Mouse (Mus musculus): ENCODE data around the gene Gm13090.

Gene Gm13090

GRCm38 (mm10) chr4:151089270-151089669, at the start of gene Gm13090:
Gm13090 (plus strand) TSS chr4:151089570.
- 60% methylated on average over 7 of the region's 7 CpGs for WGBS

DNA sequence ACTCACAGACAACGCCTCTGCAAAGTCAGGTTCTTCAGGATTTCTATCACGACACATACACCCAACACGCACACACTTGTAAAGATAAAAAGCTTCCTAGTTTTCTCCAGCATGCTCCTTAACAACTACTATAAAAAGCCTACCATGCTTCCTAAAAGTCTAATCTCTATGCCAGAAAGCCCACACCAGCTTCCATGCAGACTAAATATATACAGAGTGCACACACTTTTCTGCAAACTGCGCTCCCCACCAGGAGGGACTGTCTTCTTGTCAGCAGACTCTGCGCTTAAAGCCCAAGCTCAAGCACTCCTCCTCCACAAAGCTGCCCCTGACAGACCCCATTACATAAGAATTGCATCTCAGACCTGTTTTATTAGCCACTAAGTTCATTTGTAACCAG, 47.9 kb upstream of the Gm13090 start:
- 53% methylated on average over 5 of the region's 5 CpGs for WGBS

- WGBS: 15% methylated on average over 5 of the region's 5 CpGs
Observed at GRCm38 (mm10) chr4:151043281-151043680, 46.1 kb upstream of the Gm13090 start.

- under 1% methylated on average over 79 of the region's 79 CpGs for WGBS
Observed at GRCm38 (mm10) chr4:151044037-151044943, 45.1 kb upstream of the Gm13090 start, which contains the start of gene Per3. Per3 (minus strand) TSS chr4:151044665.

DNA sequence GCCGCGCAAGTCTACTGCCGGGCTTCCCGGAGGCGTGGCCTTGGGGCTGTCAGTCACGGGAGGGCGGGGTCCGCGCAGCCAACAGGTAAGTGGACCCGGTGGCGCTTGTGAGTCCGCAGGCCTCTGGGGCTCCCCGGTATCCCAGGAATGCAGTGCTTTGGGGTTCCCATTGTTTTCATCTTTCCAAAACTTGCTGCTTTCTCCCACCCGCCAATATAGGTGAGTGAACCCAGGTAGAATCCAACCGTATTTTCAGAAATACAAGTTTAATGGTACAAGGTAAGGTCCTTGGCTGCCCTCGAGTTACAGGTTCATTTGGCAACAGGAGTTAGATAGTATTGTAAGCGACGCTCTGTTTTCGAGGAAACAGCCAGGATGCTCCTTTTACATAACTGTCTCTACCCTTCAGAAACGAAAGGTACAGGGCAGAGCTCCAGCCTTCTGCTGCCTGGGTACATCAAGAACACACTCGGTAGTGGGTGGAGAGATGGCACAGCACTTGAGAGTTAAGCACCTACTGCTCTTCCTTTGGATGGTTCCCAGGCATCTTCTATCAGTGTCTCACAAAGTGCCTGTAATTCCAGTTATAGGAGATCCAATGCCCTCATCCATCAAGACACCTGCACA, 44.3 kb upstream of the Gm13090 start:
- 2% methylated on average over 21 of the region's 21 CpGs for WGBS

- 83% methylated on average over 3 of the region's 3 CpGs for WGBS
Observed at GRCm38 (mm10) chr4:151046524-151046923, 42.8 kb upstream of the Gm13090 start.

DNA sequence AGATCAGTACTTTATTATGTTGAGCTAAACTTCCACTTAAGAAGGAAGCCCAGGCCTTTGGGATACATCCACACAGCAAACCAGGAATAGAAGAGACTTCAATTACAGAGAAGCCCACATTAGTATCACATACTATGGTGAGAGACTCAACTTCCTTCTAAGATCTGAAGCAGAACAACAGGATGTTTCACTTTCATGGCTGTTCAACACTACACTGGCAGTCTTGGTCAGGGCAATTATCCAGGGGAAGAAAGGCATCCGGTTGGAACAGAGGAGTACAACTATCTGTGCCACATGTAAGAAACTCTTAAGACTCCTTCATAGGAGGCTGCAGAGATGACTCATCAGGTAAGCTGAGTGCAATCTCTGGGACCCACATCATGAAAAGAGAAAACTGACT, 38.2 kb upstream of the Gm13090 start:
- WGBS: 36% methylated on average over 1 of the region's 1 CpGs

GRCm38 (mm10) chr4:151057347-151058321, 31.7 kb upstream of the Gm13090 start, which contains the start of gene Vamp3:
Vamp3 (minus strand) TSS chr4:151057963.
- under 1% methylated on average over 114 of the region's 114 CpGs for WGBS

DNA sequence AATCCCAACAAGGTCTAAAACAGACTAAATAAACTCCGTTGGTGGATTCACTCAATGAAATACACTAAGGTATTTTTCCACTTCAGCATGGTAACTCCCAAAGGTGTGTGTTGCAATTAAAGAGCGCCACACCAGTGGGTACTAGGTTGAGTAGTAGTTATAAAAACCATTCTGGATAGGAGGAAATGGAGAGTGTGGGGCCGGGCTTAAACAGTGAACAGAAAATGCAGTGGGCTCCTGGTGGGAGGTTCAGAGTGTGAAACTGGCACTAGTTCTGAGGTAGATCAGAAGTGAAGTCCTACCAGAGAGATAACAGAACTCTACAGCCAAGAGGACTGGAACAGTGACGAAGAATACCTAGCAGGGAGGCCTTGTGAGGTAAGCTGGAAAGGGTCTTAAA, 30.7 kb upstream of the Gm13090 start:
- 74% methylated on average over 4 of the region's 4 CpGs for WGBS

GRCm38 (mm10) chr4:151059566-151059965, 29.8 kb upstream of the Gm13090 start:
- 94% methylated on average over 4 of the region's 4 CpGs for WGBS

- 40% methylated on average over 4 of the region's 4 CpGs for WGBS
Observed at GRCm38 (mm10) chr4:151068751-151069150, 20.6 kb upstream of the Gm13090 start.

DNA sequence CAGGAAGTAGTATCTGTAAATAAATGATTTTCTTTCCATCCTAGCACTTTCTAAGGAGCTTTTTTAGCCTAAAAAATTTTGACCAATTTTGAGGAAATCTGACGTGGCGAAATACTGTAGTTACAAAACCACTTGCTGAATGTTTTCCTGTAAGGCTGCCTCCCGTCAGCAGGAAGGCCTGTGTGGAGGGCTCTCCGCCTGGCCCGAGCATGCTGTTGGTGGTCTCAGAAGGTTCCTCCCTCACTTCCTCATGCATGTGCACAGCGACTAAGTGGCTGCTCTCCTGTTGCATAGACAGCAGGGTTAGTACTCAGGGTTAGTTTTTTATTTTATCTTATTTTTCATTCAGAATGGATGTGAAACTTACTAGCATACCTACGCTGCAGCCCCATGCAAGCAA, 18.4 kb upstream of the Gm13090 start:
- 74% methylated on average over 7 of the region's 7 CpGs for WGBS

GRCm38 (mm10) chr4:151073108-151073744, 16.1 kb upstream of the Gm13090 start:
- 46% methylated on average over 13 of the region's 13 CpGs for WGBS

DNA sequence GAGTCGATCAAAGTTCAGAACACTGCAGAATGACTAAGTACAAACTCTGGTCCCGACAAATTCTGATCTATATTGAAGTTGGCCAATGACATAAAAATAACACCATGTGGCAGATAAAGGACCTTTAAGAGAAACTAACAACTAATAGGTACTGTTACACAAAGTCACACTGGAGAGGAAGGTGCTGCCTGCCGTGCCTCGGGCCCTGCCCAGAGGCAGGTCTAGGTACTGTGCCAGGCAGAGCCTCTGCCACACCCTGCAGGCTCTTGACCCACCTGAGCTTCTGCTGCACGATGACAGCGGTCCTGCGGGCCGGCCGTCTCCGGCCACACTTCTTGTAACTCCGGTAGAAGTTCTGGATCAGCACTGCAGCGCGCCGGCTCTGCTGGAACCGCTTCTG, 14.6 kb upstream of the Gm13090 start:
- WGBS: 92% methylated on average over 15 of the region's 15 CpGs

DNA sequence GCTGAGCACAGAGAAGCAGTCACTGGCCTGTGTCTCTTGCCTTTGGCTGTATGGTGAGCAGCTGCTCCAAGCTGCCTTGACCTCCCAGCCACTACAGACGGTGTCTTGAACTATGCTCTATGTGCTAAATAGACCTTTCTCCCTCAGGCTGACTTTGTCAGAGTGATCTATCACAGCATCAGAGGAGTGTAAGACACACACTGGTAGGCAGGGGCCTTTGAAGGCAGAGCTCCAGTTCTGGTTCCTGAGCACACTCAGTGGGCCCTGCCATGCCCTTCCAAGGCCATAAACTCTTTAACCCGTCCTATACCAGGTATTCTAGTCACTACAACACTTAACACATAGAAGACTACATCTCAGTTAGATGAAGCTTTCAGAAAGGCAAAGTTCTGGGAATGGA, 8.0 kb upstream of the Gm13090 start:
- 76% methylated on average over 2 of the region's 2 CpGs for WGBS

DNA sequence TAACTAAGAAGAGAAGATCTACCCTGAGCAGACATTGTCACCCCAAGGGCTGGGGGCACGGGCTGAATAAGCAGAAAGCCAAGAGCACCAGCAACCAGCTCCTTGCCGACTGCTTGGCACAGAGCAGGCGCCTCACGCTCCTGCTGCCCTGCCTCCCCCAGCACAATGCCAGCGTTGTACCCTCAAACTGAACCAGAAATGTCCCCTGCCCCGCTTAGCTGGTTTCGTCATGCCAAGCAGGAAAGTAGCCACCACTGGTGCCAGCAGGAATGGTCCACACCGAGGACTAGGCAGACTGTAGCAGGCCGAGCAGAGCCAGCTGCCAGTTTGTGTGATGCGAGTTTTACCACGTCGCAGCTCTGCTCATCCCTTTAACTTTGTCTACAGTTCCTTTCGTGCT, 7.4 kb upstream of the Gm13090 start:
- WGBS: 57% methylated on average over 13 of the region's 13 CpGs

DNA sequence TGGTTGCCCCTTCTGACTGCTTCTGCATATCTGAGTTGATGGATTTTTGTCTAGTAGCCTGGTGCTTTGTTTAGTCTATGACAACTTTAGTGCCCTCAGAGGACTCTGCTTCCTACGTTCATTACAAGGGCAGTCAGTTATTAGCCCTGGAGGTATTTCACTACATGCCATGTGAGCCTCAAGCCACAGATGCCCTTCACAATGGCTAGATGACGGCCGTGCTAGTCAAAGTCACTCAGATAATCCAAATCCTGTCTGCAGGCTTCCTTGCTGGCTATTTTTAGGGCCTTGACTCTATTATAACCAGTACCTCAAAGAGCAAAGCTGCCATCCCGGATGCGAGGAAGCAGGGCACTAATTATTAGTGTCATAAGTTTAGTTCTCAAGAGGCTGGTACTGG, 6.3 kb upstream of the Gm13090 start:
- WGBS: 64% methylated on average over 5 of the region's 5 CpGs

DNA sequence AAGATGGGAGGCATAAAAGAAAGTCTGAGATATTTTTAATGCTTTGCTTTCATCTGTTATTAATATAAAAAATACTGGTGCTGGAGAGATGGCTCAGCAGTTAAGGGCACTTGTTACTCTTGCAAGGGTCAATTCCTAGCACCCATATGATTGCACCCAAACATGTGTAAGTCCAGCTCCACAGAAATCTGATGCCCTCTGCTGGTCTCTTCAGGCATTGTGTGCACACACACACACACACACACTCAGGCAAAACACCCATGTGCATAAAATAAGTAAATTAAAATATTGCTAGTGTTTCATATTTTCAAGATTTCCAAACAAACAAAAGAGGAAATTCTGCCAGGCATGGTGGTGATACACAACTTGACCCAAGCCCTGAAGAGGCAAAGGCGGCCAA, 2.0 kb upstream of the Gm13090 start:
- 98% methylated on average over 1 of the region's 1 CpGs for WGBS

- 71% methylated on average over 14 of the region's 14 CpGs for WGBS
Observed at GRCm38 (mm10) chr4:151088819-151089218, 551 bp upstream of the Gm13090 start.

DNA sequence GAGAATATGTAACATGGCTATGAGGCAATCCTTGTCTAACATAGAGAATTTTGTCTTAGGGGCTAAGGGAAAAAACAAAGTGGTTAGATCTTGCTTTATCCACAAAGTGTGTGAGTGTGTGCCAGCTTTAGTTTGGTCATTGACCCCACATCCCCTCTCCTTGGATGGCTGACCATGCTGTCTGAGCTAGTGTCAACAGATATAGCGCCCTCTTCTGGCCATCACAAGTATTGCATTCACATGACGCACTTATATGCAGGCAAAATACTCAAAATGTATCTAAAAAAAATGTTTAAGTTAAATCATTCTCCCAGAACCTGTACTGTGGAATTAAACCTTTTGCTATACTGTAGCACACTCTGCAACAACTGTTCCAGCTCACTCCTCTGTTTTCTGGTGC, 5.8 kb downstream of the Gm13090 start:
- WGBS: 29% methylated on average over 2 of the region's 2 CpGs

Data from cerebral cortex, adult 2 months (tissue).